ENCODE assay signal across 8 mouse cellular contexts in genomic region chr10:58371279-58371842, GRCm38 (mm10). TPM values are rescaled to one million over a fixed set of nuclear protein-coding genes. Genes with fewer than 3 reads are reported as not detected.
DNase-seq lines count a peak whose midpoint lies in the region; ATAC-seq lines count a peak whose summit lies in the region.

No protein-coding gene starts in this region.

- H3K4me3 ChIP-seq in neural tube, embryonic 11.5 days (ENCODE audit: low read depth, low read length) = peak overlapping the region; percentile 3; the same call in 1 of the 2 replicates
- H3K4me3 ChIP-seq in embryonic facial prominence, embryonic 12.5 days = no peak overlapping the region
- peak overlapping the region; percentile 25 for H3K4me3 ChIP-seq in intestine, embryonic 16.5 days (ENCODE audit: low read length)

- 51% methylated on average over 14 of the region's 14 CpGs for WGBS in neural tube, embryonic 11.5 days
- WGBS in embryonic facial prominence, embryonic 12.5 days = 28% methylated on average over 14 of the region's 14 CpGs
- WGBS in intestine, embryonic 16.5 days = 27% methylated on average over 14 of the region's 14 CpGs

- H3K27me3 ChIP-seq in neural tube, embryonic 11.5 days (ENCODE audit: control insufficient read depth, insufficient read depth, low read length) = no peaks in the 10 kb centered on the region
- no peaks in the 10 kb centered on the region for H3K27me3 ChIP-seq in embryonic facial prominence, embryonic 12.5 days
- no peaks in the 10 kb centered on the region for H3K27me3 ChIP-seq in intestine, embryonic 16.5 days (replicated peaks; ENCODE audit: control insufficient read depth, insufficient read depth, low read length)

- no peak overlapping the region for H3K9ac ChIP-seq in neural tube, embryonic 11.5 days (ENCODE audit: low read length)
- H3K9ac ChIP-seq in embryonic facial prominence, embryonic 12.5 days = 0 out of 2 replicates have a peak overlapping the region, but pooled peaks have one; percentile 1
- peak overlapping the region; percentile 26 for H3K9ac ChIP-seq in intestine, embryonic 16.5 days (ENCODE audit: low read depth, low read length)

- no peaks in the 10 kb centered on the region for H3K9me3 ChIP-seq in neural tube, embryonic 11.5 days (ENCODE audit: control insufficient read depth, low read length)
- no peaks in the 10 kb centered on the region for H3K9me3 ChIP-seq in embryonic facial prominence, embryonic 12.5 days
- no peaks in the 10 kb centered on the region for H3K9me3 ChIP-seq in intestine, embryonic 16.5 days (ENCODE audit: control insufficient read depth, low read length)

- no peak overlapping the region for H3K27ac ChIP-seq in neural tube, embryonic 11.5 days (ENCODE audit: low read depth, low read length)
- H3K27ac ChIP-seq in embryonic facial prominence, embryonic 12.5 days = no peak overlapping the region
- H3K27ac ChIP-seq in intestine, embryonic 16.5 days (ENCODE audit: low read length) = peak overlapping the region; percentile 79

- ATAC-seq in neural tube, embryonic 11.5 days (ENCODE audit: insufficient read depth, low FRiP score, low TSS enrichment) = no peak
- no peak for ATAC-seq in embryonic facial prominence, embryonic 12.5 days (ENCODE audit: insufficient number of reproducible peaks, insufficient read depth, low FRiP score, low TSS enrichment)
- peak; percentile 93 for ATAC-seq in intestine, embryonic 16.5 days

- no peak overlapping the region for H3K4me2 ChIP-seq in neural tube, embryonic 11.5 days (ENCODE audit: low read depth)
- H3K4me2 ChIP-seq in embryonic facial prominence, embryonic 12.5 days (replicated peaks) = peak overlapping the region; percentile 5; the same call in 1 of the 2 replicates
- peak overlapping the region; percentile 38 for H3K4me2 ChIP-seq in intestine, embryonic 16.5 days (ENCODE audit: low read depth, low read length)

- H3K36me3 ChIP-seq in neural tube, embryonic 11.5 days (ENCODE audit: control insufficient read depth, insufficient read depth, low read length) = no peaks in the 10 kb centered on the region
- H3K36me3 ChIP-seq in embryonic facial prominence, embryonic 12.5 days = no peaks in the 10 kb centered on the region
- H3K36me3 ChIP-seq in intestine, embryonic 16.5 days (ENCODE audit: control insufficient read depth, insufficient read depth, low read length) = no peaks in the 10 kb centered on the region

- no peak for DNase-seq in neural tube, embryonic 11.5 days (ENCODE audit: low spot score)
- no peak for DNase-seq in neural tube, embryonic 10.5 days (ENCODE audit: extremely low spot score, low spot score)
- peak; percentile 42 for DNase-seq in lung, postnatal 25 days (ENCODE audit: low spot score)
- peak; percentile 46 for DNase-seq in thymus, postnatal 14 days
- no peak for DNase-seq in retina, embryonic 14.5 days (ENCODE audit: low spot score)
- no peak for DNase-seq in frontal cortex, adult 2 months (ENCODE audit: extremely low spot score in 1 of 2, low spot score in 1 of 2)

- no peaks in the 10 kb centered on the region for H3K4me1 ChIP-seq in neural tube, embryonic 11.5 days (ENCODE audit: control insufficient read depth, insufficient read depth, low read length)
- peaks cover 15% of the 10 kb centered on the region; the same call in 1 of the 2 replicates for H3K4me1 ChIP-seq in embryonic facial prominence, embryonic 12.5 days
- peaks cover 14% of the 10 kb centered on the region for H3K4me1 ChIP-seq in intestine, embryonic 16.5 days (ENCODE audit: control insufficient read depth, insufficient read depth, low read length)

RNA-seq across cellular contexts. Expression of gene Lims1, which starts 48.1 kb away (rescaled TPM):
- 80.0 and 87.4 TPM in 2 replicates for polyA plus RNA-seq in neural tube, embryonic 11.5 days (2014; fragmentation: Nextera tagmentation; extraction: Ambion mirVana)
- polyA plus RNA-seq in embryonic facial prominence, embryonic 12.5 days (2016; fragmentation: Nextera tagmentation; extraction: Ambion mirVana) = 120 and 126 TPM in 2 replicates
- polyA plus RNA-seq in intestine, embryonic 16.5 days (2015; fragmentation: Nextera tagmentation; extraction: Ambion mirVana) = 120 and 124 TPM in 2 replicates
- polyA plus RNA-seq in frontal cortex, adult 2 months (2012; rRNA removed) = 18.8 and 20.3 TPM in 2 replicates

Comparison
In these comparisons a context has a peak if more than half of its experiments do, and no peak if none do; other contexts are left out.
1. DNase-seq: peak in lung, postnatal 25 days (single experiment) and thymus, postnatal 14 days (single experiment); none in neural tube, embryonic 11.5 days (single experiment), neural tube, embryonic 10.5 days (single experiment), retina, embryonic 14.5 days (single experiment) and frontal cortex, adult 2 months (0 of 2).